Mouse (Mus musculus): ENCODE measurements at regions not wholly inside any gene's neighbourhood (a gene's known extent, or its start where the extent isn't known, plus 50 kb on each side); places are given as distances from the start of the nearest gene placed in this dataset.
A peak's percentile ranks its signal among the peaks of the same experiment; 100 is the strongest.

- Histone ChIP-seq H3K4me3 (replicated peaks; ENCODE audit: low read length) (no peak overlapping the region), H3K9me3 (ENCODE audit: low read length) (no peaks in the 10 kb centered on the region; the same call in 1 of the 2 replicates), H3K27me3 (ENCODE audit: insufficient read depth, low read length) (no peaks in the 10 kb centered on the region), H3K36me3 (ENCODE audit: insufficient read depth, low read length) (no peaks in the 10 kb centered on the region), H3K4me1 (replicated peaks; ENCODE audit: low read depth, low read length) (peaks cover 12% of the 10 kb centered on the region)
- TF ChIP-seq CTCF (conservative IDR thresholded peaks at IDR 0.05; ENCODE audit: low read length) (peak; percentile 67), POU5F1 (IDR thresholded peaks at IDR 0.05; ENCODE audit: borderline replicate concordance, low read length) (no peak), NANOG (IDR thresholded peaks at IDR 0.05; ENCODE audit: borderline replicate concordance, low read length) (no peak)
Measured at GRCm38 (mm10) chr14:62042305-62043116, 249.9 kb upstream of the Rnaseh2b start.

- no peak for TF ChIP-seq CTCF (conservative IDR thresholded peaks at IDR 0.05; ENCODE audit: low read length)
- TF ChIP-seq POU5F1 (IDR thresholded peaks at IDR 0.05; ENCODE audit: borderline replicate concordance, low read length): no peak
- TF ChIP-seq NANOG (IDR thresholded peaks at IDR 0.05; ENCODE audit: borderline replicate concordance, low read length): no peak
- Histone ChIP-seq H3K36me3 (ENCODE audit: insufficient read depth, low read length) (no peaks in the 10 kb centered on the region), H3K9me3 (ENCODE audit: low read length) (no peaks in the 10 kb centered on the region; the same call in 1 of the 2 replicates), H3K4me1 (replicated peaks; ENCODE audit: low read depth, low read length) (peaks cover 6% of the 10 kb centered on the region), H3K27me3 (ENCODE audit: insufficient read depth, low read length) (no peaks in the 10 kb centered on the region), H3K4me3 (replicated peaks; ENCODE audit: low read length) (no peak overlapping the region)
Measured at GRCm38 (mm10) chr14:62043117-62043422, 249.3 kb upstream of the Rnaseh2b start.

GRCm38 (mm10) chr14:62050941-62051340 lies 241.4 kb upstream of the Rnaseh2b start:
- TF ChIP-seq CTCF (conservative IDR thresholded peaks at IDR 0.05; ENCODE audit: low read length) (no peak), POU5F1 (IDR thresholded peaks at IDR 0.05; ENCODE audit: borderline replicate concordance, low read length) (no peak), NANOG (IDR thresholded peaks at IDR 0.05; ENCODE audit: borderline replicate concordance, low read length) (no peak)
- Histone ChIP-seq H3K9me3 (ENCODE audit: low read length) (peaks cover 6% of the 10 kb centered on the region; the same call in 1 of the 2 replicates), H3K36me3 (ENCODE audit: insufficient read depth, low read length) (no peaks in the 10 kb centered on the region), H3K27me3 (ENCODE audit: insufficient read depth, low read length) (no peaks in the 10 kb centered on the region), H3K4me1 (replicated peaks; ENCODE audit: low read depth, low read length) (no peaks in the 10 kb centered on the region), H3K4me3 (replicated peaks; ENCODE audit: low read length) (no peak overlapping the region)

GRCm38 (mm10) chr14:62051923-62052322 lies 240.5 kb upstream of the Rnaseh2b start:
- Histone ChIP-seq H3K36me3 (ENCODE audit: insufficient read depth, low read length) (no peaks in the 10 kb centered on the region), H3K4me1 (replicated peaks; ENCODE audit: low read depth, low read length) (no peaks in the 10 kb centered on the region), H3K27me3 (ENCODE audit: insufficient read depth, low read length) (no peaks in the 10 kb centered on the region), H3K9me3 (ENCODE audit: low read length) (peaks cover 6% of the 10 kb centered on the region; the same call in 1 of the 2 replicates), H3K4me3 (replicated peaks; ENCODE audit: low read length) (no peak overlapping the region)
- no peak for TF ChIP-seq NANOG (IDR thresholded peaks at IDR 0.05; ENCODE audit: borderline replicate concordance, low read length)
- no peak for TF ChIP-seq CTCF (conservative IDR thresholded peaks at IDR 0.05; ENCODE audit: low read length)
- TF ChIP-seq POU5F1 (IDR thresholded peaks at IDR 0.05; ENCODE audit: borderline replicate concordance, low read length): no peak

GRCm38 (mm10) chr14:62053004-62053403 lies 239.4 kb upstream of the Rnaseh2b start:
- TF ChIP-seq POU5F1 (IDR thresholded peaks at IDR 0.05; ENCODE audit: borderline replicate concordance, low read length) (no peak), NANOG (IDR thresholded peaks at IDR 0.05; ENCODE audit: borderline replicate concordance, low read length) (no peak), CTCF (conservative IDR thresholded peaks at IDR 0.05; ENCODE audit: low read length) (no peak)
- Histone ChIP-seq H3K4me3 (replicated peaks; ENCODE audit: low read length) (no peak overlapping the region), H3K27me3 (ENCODE audit: insufficient read depth, low read length) (no peaks in the 10 kb centered on the region), H3K36me3 (ENCODE audit: insufficient read depth, low read length) (no peaks in the 10 kb centered on the region), H3K9me3 (ENCODE audit: low read length) (peaks cover 6% of the 10 kb centered on the region; the same call in 1 of the 2 replicates), H3K4me1 (replicated peaks; ENCODE audit: low read depth, low read length) (no peaks in the 10 kb centered on the region)

- Histone ChIP-seq H3K9me3 (ENCODE audit: low read length) (peaks cover 6% of the 10 kb centered on the region; the same call in 1 of the 2 replicates), H3K36me3 (ENCODE audit: insufficient read depth, low read length) (no peaks in the 10 kb centered on the region), H3K4me3 (replicated peaks; ENCODE audit: low read length) (no peak overlapping the region), H3K4me1 (replicated peaks; ENCODE audit: low read depth, low read length) (no peaks in the 10 kb centered on the region), H3K27me3 (ENCODE audit: insufficient read depth, low read length) (no peaks in the 10 kb centered on the region)
- TF ChIP-seq POU5F1 (IDR thresholded peaks at IDR 0.05; ENCODE audit: borderline replicate concordance, low read length): no peak
Measured at GRCm38 (mm10) chr14:62057096-62057495, 235.3 kb upstream of the Rnaseh2b start.

- Histone ChIP-seq H3K27me3 (ENCODE audit: insufficient read depth, low read length) (no peaks in the 10 kb centered on the region), H3K9me3 (ENCODE audit: low read length) (peaks cover 6% of the 10 kb centered on the region; the same call in 1 of the 2 replicates), H3K4me3 (replicated peaks; ENCODE audit: low read length) (no peak overlapping the region), H3K36me3 (ENCODE audit: insufficient read depth, low read length) (no peaks in the 10 kb centered on the region), H3K4me1 (replicated peaks; ENCODE audit: low read depth, low read length) (no peaks in the 10 kb centered on the region)
- no peak for TF ChIP-seq CTCF (conservative IDR thresholded peaks at IDR 0.05; ENCODE audit: low read length)
- TF ChIP-seq NANOG (IDR thresholded peaks at IDR 0.05; ENCODE audit: borderline replicate concordance, low read length): no peak
- no peak for TF ChIP-seq POU5F1 (IDR thresholded peaks at IDR 0.05; ENCODE audit: borderline replicate concordance, low read length)
Measured at GRCm38 (mm10) chr14:62058100-62058499, 234.3 kb upstream of the Rnaseh2b start.

GRCm38 (mm10) chr14:62071140-62071539 lies 221.2 kb upstream of the Rnaseh2b start:
- no peaks in the 10 kb centered on the region for H3K27me3 ChIP-seq (ENCODE audit: insufficient read depth, low read length)
- no peaks in the 10 kb centered on the region for H3K4me1 ChIP-seq (replicated peaks; ENCODE audit: low read depth, low read length)
- H3K4me3 ChIP-seq (replicated peaks; ENCODE audit: low read length): no peak overlapping the region
- H3K9me3 ChIP-seq (ENCODE audit: low read length): no peaks in the 10 kb centered on the region
- TF ChIP-seq CTCF (conservative IDR thresholded peaks at IDR 0.05; ENCODE audit: low read length): no peak
- no peak for TF ChIP-seq POU5F1 (IDR thresholded peaks at IDR 0.05; ENCODE audit: borderline replicate concordance, low read length)
- TF ChIP-seq NANOG (IDR thresholded peaks at IDR 0.05; ENCODE audit: borderline replicate concordance, low read length): no peak
- H3K36me3 ChIP-seq (ENCODE audit: insufficient read depth, low read length): no peaks in the 10 kb centered on the region

- no peaks in the 10 kb centered on the region for H3K36me3 ChIP-seq (ENCODE audit: insufficient read depth, low read length)
- H3K4me1 ChIP-seq (replicated peaks; ENCODE audit: low read depth, low read length): no peaks in the 10 kb centered on the region
- no peaks in the 10 kb centered on the region for H3K27me3 ChIP-seq (ENCODE audit: insufficient read depth, low read length)
- H3K4me3 ChIP-seq (replicated peaks; ENCODE audit: low read length): no peak overlapping the region
- TF ChIP-seq POU5F1 (IDR thresholded peaks at IDR 0.05; ENCODE audit: borderline replicate concordance, low read length) (no peak), CTCF (conservative IDR thresholded peaks at IDR 0.05; ENCODE audit: low read length) (no peak), NANOG (IDR thresholded peaks at IDR 0.05; ENCODE audit: borderline replicate concordance, low read length) (no peak)
- no peaks in the 10 kb centered on the region for H3K9me3 ChIP-seq (ENCODE audit: low read length)
Measured at GRCm38 (mm10) chr14:62084047-62084446, 208.3 kb upstream of the Rnaseh2b start.
